Mouse (Mus musculus): ENCODE measurements around the gene Rnf227.

Gene Rnf227

GRCm38 (mm10) chr11:69331152-69331551 lies 9.1 kb upstream of the Rnf227 start:
- DNase-seq (ENCODE audit: low read depth, low spot score) = no peak

DNA sequence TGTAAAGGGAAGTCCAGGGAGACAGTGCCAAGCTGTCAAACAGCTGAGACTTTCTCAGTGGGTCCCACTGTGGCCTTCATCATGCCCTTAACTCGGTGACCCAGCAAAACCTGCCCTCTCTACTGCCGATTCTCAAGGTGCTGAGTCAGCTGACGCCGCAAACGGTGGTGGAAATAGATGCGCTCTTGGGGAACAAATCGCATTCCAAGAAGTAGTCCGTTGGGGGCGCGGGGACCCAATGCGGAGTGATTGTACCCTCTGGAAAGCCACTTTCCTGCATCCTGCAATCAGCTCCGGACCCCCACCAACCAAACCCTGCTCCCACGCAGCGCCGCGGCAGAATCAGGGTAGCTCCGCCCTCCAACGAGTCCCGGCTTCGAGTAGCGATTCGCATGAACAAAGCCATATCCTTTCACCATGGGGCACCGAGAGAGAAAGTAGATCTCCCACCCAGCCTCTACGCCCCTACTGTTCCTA lies 8.3 kb upstream of the Rnf227 start:
- peak; percentile 84 for DNase-seq (ENCODE audit: low read depth, low spot score)

DNA sequence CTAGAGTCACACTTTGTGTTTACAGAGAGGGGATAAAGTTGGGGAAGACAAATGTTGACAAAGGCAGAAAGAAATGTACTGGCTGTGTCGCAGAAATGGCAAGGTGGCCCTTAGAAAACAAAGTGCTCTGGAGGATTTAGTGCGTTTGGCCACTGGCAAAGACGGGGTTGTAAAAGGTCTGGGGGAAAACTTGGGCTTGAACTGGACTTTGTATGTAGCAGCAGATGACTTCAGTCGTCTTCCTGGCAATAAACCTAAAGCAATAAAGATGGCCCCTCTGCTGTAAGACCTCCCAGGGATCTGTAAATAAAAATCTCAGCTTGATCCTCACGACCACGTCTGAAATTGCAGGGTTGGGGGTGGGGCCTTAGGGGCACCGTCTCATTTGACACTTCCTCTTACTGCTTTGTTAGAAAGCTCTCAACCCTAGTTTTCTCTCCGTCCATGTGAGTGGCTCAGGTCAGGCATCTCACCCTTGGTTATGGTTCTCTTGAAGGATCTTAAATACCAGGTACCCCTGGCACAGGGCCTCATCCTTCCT lies 7.5 kb upstream of the Rnf227 start:
- DNase-seq (ENCODE audit: low read depth, low spot score) = no peak

DNA sequence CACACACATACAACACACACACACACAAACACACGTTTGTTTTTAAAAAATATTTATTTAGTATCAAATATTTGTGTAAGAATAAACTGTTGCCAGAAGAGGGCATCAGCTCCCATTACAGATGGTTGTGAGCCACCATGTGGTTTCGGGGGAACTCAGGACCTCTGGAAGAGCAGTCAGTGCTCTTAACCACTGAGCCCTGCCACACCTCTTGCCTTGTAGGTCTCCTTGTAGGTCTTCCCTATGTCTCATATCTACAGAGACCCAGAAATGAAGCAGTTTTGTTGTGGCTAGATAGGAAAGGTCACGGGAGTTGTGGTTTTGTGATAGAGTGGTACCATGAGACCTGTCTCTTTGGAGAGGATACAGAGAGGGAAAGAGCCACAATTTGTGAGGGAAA lies 6.3 kb upstream of the Rnf227 start:
- DNase-seq (ENCODE audit: low read depth, low spot score) = peak; percentile 53

DNA sequence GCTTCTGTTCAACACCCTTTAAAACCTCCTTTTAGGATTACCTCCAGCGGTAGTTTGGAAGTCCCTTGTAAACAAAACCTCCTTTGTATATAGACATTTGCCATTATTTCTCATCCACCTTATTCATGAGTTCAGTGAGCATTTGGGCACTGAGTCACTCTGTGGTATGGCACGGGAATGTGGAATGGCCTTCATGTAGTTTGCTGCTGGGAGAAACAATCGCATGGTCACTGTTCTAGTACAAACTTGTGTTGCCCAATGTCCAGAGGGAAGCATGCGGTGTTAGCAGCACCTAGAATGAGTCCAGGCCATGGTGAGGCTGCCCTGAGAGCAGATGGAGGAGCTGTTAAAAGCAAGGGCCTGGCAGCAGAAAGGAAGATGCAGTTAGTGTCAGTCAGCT lies 5.5 kb upstream of the Rnf227 start:
- DNase-seq (ENCODE audit: low read depth, low spot score) = no peak

- DNase-seq (ENCODE audit: low read depth, low spot score) = no peak
Observed at GRCm38 (mm10) chr11:69346441-69346840, 6.2 kb downstream of the Rnf227 start.

DNA sequence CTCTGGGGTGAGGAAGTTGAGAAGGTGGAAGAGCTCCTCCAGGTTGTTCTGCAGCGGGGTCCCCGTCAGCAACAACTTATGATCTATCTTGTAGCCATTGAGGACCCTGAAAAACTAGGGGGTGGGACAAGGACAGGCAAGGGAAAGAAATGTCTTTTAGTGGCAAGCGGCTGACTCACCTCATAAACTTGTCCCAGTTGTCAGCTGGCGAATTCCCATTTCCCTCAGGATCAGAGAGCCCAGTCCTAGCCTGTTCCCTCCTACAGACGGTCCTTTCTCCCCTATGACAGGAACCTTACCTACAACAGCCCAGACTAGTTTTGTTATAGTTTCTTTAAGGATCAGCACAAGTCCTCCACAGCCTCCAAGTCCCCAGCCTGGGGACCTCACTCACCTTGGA lies 16.3 kb downstream of the Rnf227 start:
- no peak for DNase-seq (ENCODE audit: low read depth, low spot score)

- DNase-seq (ENCODE audit: low read depth, low spot score) = no peak
Observed at GRCm38 (mm10) chr11:69357690-69358089, 17.4 kb downstream of the Rnf227 start.

DNA sequence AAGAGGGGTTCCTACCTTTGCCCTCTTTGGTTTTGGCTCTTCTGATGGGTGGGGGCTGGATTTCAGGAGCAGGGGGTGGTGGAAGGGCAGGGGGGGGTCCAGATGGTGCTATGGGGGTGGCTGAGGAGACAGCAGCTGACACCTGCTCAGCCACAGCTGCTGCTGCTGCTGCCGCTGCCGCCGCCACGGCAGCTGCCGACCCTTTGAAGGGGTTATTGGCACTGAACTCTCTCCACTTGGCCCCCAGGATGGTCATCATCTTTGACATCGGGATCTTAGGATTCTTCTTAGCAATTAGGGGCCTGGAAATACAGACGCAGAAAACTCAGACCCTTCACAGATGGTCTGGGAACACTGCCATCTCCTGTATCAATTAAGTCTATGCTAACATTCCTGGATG lies 21.8 kb downstream of the Rnf227 start:
- DNase-seq (ENCODE audit: low read depth, low spot score) = no peak

GRCm38 (mm10) chr11:69362479-69362878 lies 22.2 kb downstream of the Rnf227 start:
- DNase-seq (ENCODE audit: low read depth, low spot score) = no peak

- DNase-seq (ENCODE audit: low read depth, low spot score) = no peak
Observed at GRCm38 (mm10) chr11:69364376-69364775, 24.1 kb downstream of the Rnf227 start.

GRCm38 (mm10) chr11:69364910-69365309 lies 24.6 kb downstream of the Rnf227 start:
- peak; percentile 39 for DNase-seq (ENCODE audit: low read depth, low spot score)

GRCm38 (mm10) chr11:69365722-69366121 lies 25.5 kb downstream of the Rnf227 start:
- DNase-seq (ENCODE audit: low read depth, low spot score) = peak; percentile 25

DNA sequence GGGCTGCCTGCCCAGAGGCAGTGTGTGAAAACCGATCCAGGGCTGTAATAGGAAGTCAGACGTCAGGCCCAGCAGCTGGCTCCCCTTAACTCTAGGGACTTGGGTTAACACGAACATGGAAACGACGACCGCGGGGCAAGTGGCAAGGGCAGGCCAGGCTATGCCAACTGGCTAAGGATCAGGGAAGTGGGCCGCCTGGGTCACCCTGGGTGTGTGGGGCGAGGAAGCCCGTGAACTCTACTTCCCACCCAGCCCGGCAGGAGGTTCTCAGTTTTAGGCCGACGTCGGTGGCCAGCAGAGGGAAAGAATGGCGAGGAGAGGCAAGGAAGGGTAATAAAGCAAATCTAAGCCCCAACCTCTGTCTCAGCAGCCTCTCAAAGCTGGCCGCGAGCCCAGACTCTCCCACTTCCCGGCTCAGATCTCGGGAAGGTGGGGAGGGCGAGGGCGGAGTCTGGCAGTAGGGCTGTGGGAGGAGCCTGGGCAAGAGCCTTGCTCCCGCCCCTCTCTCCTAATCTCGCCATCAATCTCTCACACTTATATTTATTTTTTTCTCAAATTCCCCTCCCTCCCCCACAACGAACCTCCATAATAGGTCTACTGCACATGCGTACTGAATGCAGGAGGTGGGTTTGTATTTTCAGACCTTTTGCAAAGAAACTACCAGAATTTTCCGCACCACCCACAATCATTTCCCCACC lies 26.0 kb downstream of the Rnf227 start:
- DNase-seq (ENCODE audit: low read depth, low spot score) = peak; percentile 97

DNA sequence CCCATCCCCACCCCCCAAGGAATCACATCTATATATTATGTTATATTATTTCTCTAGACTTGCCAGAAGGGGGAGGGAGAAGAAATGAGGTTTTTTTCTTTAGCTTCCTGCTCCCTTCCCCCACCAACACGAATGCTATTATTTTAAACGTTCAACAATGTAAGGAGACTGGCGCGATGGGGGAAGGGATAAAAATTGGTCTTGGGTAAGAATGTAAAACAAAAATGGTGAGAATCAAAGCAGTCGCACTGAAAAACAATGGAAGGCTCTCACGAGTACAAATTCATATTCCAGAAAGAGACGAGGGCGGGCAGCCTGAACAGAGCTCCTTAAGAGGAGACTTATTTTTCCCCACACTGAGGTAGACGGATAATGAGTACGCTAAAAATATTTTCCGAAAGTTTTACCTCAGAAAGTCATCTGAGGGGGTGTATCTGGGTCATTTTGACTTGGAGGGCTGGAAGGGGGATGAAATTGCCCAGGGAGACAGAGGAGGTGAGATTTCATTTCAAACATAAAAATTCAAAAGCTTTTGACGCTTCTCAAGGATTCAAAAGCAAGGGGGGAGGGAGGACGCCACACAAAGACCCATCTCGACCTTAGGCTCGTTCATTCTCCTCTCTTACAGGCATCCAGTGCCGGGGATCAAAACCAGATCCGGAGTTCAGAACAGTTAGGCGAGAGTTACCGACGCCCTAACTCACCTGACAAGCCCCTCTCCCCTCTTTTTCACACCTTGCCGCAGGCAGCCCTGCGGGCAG lies 26.8 kb downstream of the Rnf227 start:
- DNase-seq (ENCODE audit: low read depth, low spot score) = peak; percentile 69

- peak; percentile 54 for DNase-seq (ENCODE audit: low read depth, low spot score)
Observed at GRCm38 (mm10) chr11:69367616-69368355, 27.5 kb downstream of the Rnf227 start.

DNA sequence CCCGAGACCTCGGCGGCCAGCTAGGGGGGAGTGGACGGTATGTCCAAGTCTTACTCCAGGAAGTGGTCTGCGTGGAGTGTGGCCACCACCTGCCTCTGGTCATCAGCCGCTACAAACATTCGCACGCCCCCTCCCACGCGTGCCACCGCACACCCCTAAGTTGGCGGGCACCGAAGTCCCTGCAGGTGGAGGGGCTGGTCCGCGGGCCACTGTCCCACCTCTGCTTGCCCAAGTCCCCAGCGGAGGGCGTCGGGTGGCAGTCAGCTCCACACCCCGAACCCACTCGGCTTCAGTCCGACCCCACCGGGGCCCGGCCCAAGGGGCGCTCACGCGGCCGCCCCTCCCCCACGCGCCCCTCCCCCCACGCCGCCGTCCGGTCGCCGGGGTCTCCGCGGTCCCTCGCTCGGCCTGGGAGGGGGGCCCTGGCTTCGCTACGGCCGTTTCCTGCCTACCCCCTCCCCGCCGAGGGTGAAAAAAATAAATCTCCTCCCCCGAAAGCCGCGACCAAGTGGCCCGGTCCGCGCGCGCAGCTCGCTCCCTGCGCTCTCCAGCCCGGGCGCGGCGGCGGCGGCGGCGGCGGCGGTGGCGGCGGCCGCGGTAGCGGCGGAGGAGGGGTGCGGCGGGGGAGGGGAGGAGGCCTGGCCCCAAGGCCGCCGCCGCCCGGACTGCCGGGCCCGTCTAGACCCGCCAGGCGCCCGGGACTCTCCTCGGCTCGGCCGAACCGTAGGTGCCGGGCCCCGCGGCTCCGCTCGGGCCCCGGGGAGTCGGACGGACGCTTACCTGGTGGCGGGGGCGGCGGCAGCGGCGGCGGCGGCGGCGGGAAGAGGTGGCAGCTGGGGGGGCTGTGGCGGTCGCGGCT lies 28.3 kb downstream of the Rnf227 start:
- peak; percentile 68 for DNase-seq (ENCODE audit: low read depth, low spot score)

DNA sequence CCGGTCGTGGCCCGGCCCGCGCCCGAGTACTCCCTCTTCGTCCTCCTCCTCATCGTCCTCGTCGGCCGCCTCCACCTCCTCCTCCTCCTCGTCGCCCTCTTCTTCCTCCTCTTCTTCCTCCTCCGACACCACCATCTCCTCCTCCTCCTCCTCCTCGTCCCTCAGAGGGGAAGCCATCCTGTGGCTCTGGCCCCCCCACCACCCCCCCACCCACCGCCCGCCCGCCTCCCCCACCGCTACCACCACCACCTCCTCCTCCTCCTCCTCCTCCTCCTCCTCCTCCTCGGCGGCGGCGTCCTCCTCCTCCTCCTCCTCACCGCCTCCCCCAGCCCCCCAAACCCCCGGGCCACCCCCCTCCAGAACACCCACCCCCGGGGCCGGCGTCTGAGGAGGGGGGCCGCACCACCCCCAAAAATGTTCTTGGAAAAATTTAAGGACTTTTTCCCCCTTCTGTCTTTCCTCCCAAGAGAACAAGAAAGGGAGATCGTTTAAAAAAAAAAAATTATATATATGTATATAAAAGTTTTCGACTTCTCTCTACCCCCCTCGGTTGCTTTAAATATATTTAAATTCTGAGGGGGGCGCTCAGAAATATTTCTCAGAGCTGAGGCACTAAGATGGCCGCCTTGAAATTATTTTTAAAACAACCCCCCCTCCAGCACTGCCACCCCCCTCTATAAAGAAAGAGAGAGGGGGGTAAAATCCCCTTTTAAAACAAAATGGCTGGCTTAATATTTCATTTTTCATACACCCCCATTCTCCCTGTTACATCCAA lies 29.1 kb downstream of the Rnf227 start, which contains the start of gene Chd3:
TSS of gene Chd3 (minus strand) at position 192 of the 775 bp plus-strand sequence.
- DNase-seq (ENCODE audit: low read depth, low spot score) = peak; percentile 44

- DNase-seq (ENCODE audit: low read depth, low spot score) = no peak
Observed at GRCm38 (mm10) chr11:69369990-69370816, 29.9 kb downstream of the Rnf227 start.

All from CD4-positive, CD25-positive, alpha-beta regulatory T cell, adult 2 months (primary cell).